ENCODE assay signal across 8 mouse cellular contexts in the genomic region with DNA sequence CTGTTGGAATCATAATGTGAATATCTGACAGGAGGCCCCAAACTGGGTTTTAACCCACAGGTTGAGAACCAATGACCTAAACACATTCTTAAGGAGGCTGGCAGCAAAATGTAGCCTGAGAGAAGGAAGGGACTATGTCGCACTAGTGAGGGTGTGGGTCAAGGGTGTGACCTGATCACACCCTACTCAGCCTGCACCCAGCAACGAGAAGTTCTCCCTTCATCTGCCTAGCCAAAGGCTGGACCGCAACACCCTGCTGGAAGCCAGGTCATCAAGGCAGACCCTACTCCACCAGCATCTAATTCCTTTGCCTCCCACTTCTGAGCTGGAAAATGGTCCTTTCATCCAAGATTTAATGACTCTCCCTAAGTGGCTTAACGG. TPM values are rescaled to one million over a fixed set of nuclear protein-coding genes. Genes with fewer than 3 reads are reported as not detected.
A peak's percentile ranks its signal among the peaks of the same experiment; 100 is the strongest.
DNase-seq lines count a peak whose midpoint lies in the region; ATAC-seq and TF ChIP-seq lines count a peak whose summit lies in the region.

No protein-coding gene starts in this region.

- H3K9ac ChIP-seq in embryonic facial prominence, embryonic 13.5 days = peak overlapping the region; percentile 70; the same call in 1 of the 2 replicates
- no peak overlapping the region for H3K9ac ChIP-seq in limb, embryonic 11.5 days (ENCODE audit: low read length)
- peak overlapping the region; percentile 70 for H3K9ac ChIP-seq in midbrain, embryonic 15.5 days

- H3K36me3 ChIP-seq in kidney, adult 2 months (ENCODE audit: control insufficient read depth, insufficient read depth, low read length) = no peaks in the 10 kb centered on the region
- no peaks in the 10 kb centered on the region for H3K36me3 ChIP-seq in embryonic facial prominence, embryonic 13.5 days
- no peaks in the 10 kb centered on the region for H3K36me3 ChIP-seq in limb, embryonic 11.5 days (ENCODE audit: control insufficient read depth, insufficient read depth, low read length)
- no peaks in the 10 kb centered on the region for H3K36me3 ChIP-seq in midbrain, embryonic 15.5 days (replicated peaks)

- no peak for TF ChIP-seq POLR2A in kidney, adult 2 months (IDR thresholded peaks at IDR 0.05; ENCODE audit: low read depth, low read length)

- ATAC-seq in embryonic facial prominence, embryonic 13.5 days (ENCODE audit: insufficient number of reproducible peaks, insufficient read depth, low FRiP score, low TSS enrichment, low read depth) = no peak
- ATAC-seq in limb, embryonic 11.5 days (ENCODE audit: insufficient number of reproducible peaks, low FRiP score, low TSS enrichment, low read depth) = no peak
- peak; percentile 3 for ATAC-seq in midbrain, embryonic 15.5 days (replicated peaks)

- H3K4me3 ChIP-seq in kidney, adult 2 months (ENCODE audit: insufficient read depth, low read depth, low read length) = peak overlapping the region; percentile 83
- H3K4me3 ChIP-seq in embryonic facial prominence, embryonic 13.5 days = peak overlapping the region; percentile 62
- H3K4me3 ChIP-seq in limb, embryonic 11.5 days (ENCODE audit: low read depth, low read length) = peak overlapping the region; percentile 49; the same call in 1 of the 2 replicates
- peak overlapping the region; percentile 70 for H3K4me3 ChIP-seq in midbrain, embryonic 15.5 days

- WGBS in kidney, adult 2 months = 44% methylated on average over 4 of the region's 4 CpGs
- WGBS in embryonic facial prominence, embryonic 13.5 days = 27% methylated on average over 4 of the region's 4 CpGs
- 21% methylated on average over 4 of the region's 4 CpGs for WGBS in limb, embryonic 11.5 days
- 16% methylated on average over 4 of the region's 4 CpGs for WGBS in midbrain, embryonic 15.5 days

- H3K9me3 ChIP-seq in embryonic facial prominence, embryonic 13.5 days = no peaks in the 10 kb centered on the region
- H3K9me3 ChIP-seq in limb, embryonic 11.5 days (ENCODE audit: control insufficient read depth, low read length) = no peaks in the 10 kb centered on the region
- no peaks in the 10 kb centered on the region for H3K9me3 ChIP-seq in midbrain, embryonic 15.5 days

- H3K27ac ChIP-seq in kidney, adult 2 months (ENCODE audit: insufficient read depth, low read depth, low read length) = no peak overlapping the region
- no peak overlapping the region for H3K27ac ChIP-seq in embryonic facial prominence, embryonic 13.5 days
- no peak overlapping the region for H3K27ac ChIP-seq in limb, embryonic 11.5 days (replicated peaks; ENCODE audit: low read depth, low read length)
- H3K27ac ChIP-seq in midbrain, embryonic 15.5 days = peak overlapping the region; percentile 95

- H3K4me2 ChIP-seq in embryonic facial prominence, embryonic 13.5 days = peak overlapping the region; percentile 100
- H3K4me2 ChIP-seq in limb, embryonic 11.5 days (ENCODE audit: low read depth, severe bottlenecking) = peak overlapping the region; percentile 99
- H3K4me2 ChIP-seq in midbrain, embryonic 15.5 days = peak overlapping the region; percentile 65

- H3K4me1 ChIP-seq in kidney, adult 2 months (ENCODE audit: control insufficient read depth, insufficient read depth, low read length) = peaks cover 17% of the 10 kb centered on the region; the same call in 1 of the 2 replicates
- H3K4me1 ChIP-seq in embryonic facial prominence, embryonic 13.5 days = peaks cover 15% of the 10 kb centered on the region
- peaks cover 3% of the 10 kb centered on the region; the same call in 1 of the 2 replicates for H3K4me1 ChIP-seq in limb, embryonic 11.5 days (ENCODE audit: control insufficient read depth, insufficient read depth, low read length)
- peaks cover 28% of the 10 kb centered on the region for H3K4me1 ChIP-seq in midbrain, embryonic 15.5 days

- DNase-seq in kidney, adult 2 months = peak; percentile 18
- DNase-seq in kidney, postnatal 10 days = no peak
- DNase-seq in limb, embryonic 11.5 days (ENCODE audit: low spot score) = no peak
- DNase-seq in urinary bladder, adult 18-20 months (ENCODE audit: low spot score in 2 of 2) = no peak
- DNase-seq in left cerebral cortex, adult 18-20 months (ENCODE audit: low spot score in 2 of 2) = no peak
- no peak for DNase-seq in embryo, embryonic 9.5 days (ENCODE audit: extremely low spot score)

- H3K27me3 ChIP-seq in kidney, adult 2 months (replicated peaks; ENCODE audit: control insufficient read depth, insufficient read depth, low read length) = no peaks in the 10 kb centered on the region
- H3K27me3 ChIP-seq in embryonic facial prominence, embryonic 13.5 days = peaks cover 38% of the 10 kb centered on the region
- H3K27me3 ChIP-seq in limb, embryonic 11.5 days (ENCODE audit: control insufficient read depth, insufficient read depth, low read length) = peaks cover 4% of the 10 kb centered on the region; the same call in 1 of the 2 replicates
- H3K27me3 ChIP-seq in midbrain, embryonic 15.5 days (replicated peaks) = 0 out of 2 replicates have a peak, but pooled peaks cover 3% of the 10 kb centered on the region

- TF ChIP-seq CTCF in kidney, adult 2 months (conservative IDR thresholded peaks at IDR 0.05; ENCODE audit: insufficient read depth, insufficient read length, low read depth, low read length) = no peak

RNA-seq across cellular contexts. Expression of a gene that starts 0.8 kb away (rescaled TPM):
- polyA plus RNA-seq in kidney, adult 2 months (2012; rRNA removed) = 16.7 and 18.5 TPM in 2 replicates
- polyA plus RNA-seq in embryonic facial prominence, embryonic 13.5 days (2015; fragmentation: Nextera tagmentation; extraction: Ambion mirVana) = 5.9 and 6.9 TPM in 2 replicates
- 4.3 and 4.4 TPM in 2 replicates for polyA plus RNA-seq in limb, embryonic 11.5 days (2014; fragmentation: Nextera tagmentation; extraction: Ambion mirVana)
- polyA plus RNA-seq in midbrain, embryonic 15.5 days (2015; fragmentation: Nextera tagmentation; extraction: Ambion mirVana) = 22.0 and 22.5 TPM in 2 replicates
- total RNA-seq in left cerebral cortex, adult 18-20 months (2021) = 10 to 100 TPM; 20.3 TPM

RNA-seq across cellular contexts. Expression of a gene that starts 40.6 kb away (rescaled TPM):
- polyA plus RNA-seq in kidney, adult 2 months (2012; rRNA removed) = 43.5 and 46.7 TPM in 2 replicates
- 12.8 and 15.6 TPM in 2 replicates for polyA plus RNA-seq in embryonic facial prominence, embryonic 13.5 days (2015; fragmentation: Nextera tagmentation; extraction: Ambion mirVana)
- polyA plus RNA-seq in limb, embryonic 11.5 days (2014; fragmentation: Nextera tagmentation; extraction: Ambion mirVana) = 13.8 and 14.3 TPM in 2 replicates
- 46.5 and 49.4 TPM in 2 replicates for polyA plus RNA-seq in midbrain, embryonic 15.5 days (2015; fragmentation: Nextera tagmentation; extraction: Ambion mirVana)
- 100 to 1,000 TPM; 170 to 186 TPM for total RNA-seq in left cerebral cortex, adult 18-20 months (2021)
